Mouse (Mus musculus) stomach, postnatal 0 days (tissue): ENCODE results near the gene Plppr3. TPM values are rescaled to one million over a fixed set of nuclear protein-coding genes. Genes with fewer than 3 reads are reported as not detected.

Experiments used
- ATAC-seq: fragments of 200-750 bp; cut with Nextera tagmentation; 2 replicates; pipeline ENCODE4 v1.8.0; 2017; ENCODE audit not compliant: low FRiP score, low TSS enrichment
- DNase-seq: peaks from one replicate; pipeline ENCODE4 v3.0.0-alpha.2; 2016; ENCODE audit warnings: low spot score
- H3K27ac ChIP-seq: fragments of 300-500 bp; sonication (generic); replicated peaks from 2 replicates; pipeline ENCODE4 v1.5.1; 2014; ENCODE audit warnings: mild to moderate bottlenecking, control low read depth
- H3K27me3 ChIP-seq: fragments of 300-500 bp; sonication (generic); 2 replicates; pipeline ENCODE4 v1.6.1; 2014; ENCODE audit warnings: low read length; ENCODE audit not compliant: control insufficient read depth, insufficient read depth
- H3K36me3 ChIP-seq: fragments of 300-500 bp; sonication (generic); 2 replicates; pipeline ENCODE4 v1.6.1; 2014; ENCODE audit warnings: low read length, mixed read lengths; ENCODE audit not compliant: control insufficient read depth, insufficient read depth
- H3K4me1 ChIP-seq: fragments of 300-500 bp; sonication (generic); replicated peaks from 2 replicates; pipeline ENCODE4 v1.6.1; 2014; ENCODE audit warnings: antibody characterized with exemption; ENCODE audit not compliant: control insufficient read depth, insufficient read depth
- H3K4me2 ChIP-seq: fragments of 300-500 bp; sonication (generic); replicated peaks from 2 replicates; pipeline ENCODE4 v1.6.1; 2014; ENCODE audit warnings: low read depth, mild to moderate bottlenecking, control low read depth, moderate library complexity
- H3K4me3 ChIP-seq: fragments of 300-500 bp; sonication (generic); 2 replicates; pipeline ENCODE4 v1.5.1; 2014; ENCODE audit warnings: low read depth, low read length, control low read depth
- H3K9ac ChIP-seq: fragments of 300-500 bp; sonication (generic); 2 replicates; pipeline ENCODE4 v1.6.1; 2014; ENCODE audit warnings: mild to moderate bottlenecking, low read length, control low read depth, mixed read lengths
- H3K9me3 ChIP-seq: fragments of 300-500 bp; sonication (generic); 2 replicates; pipeline ENCODE4 v1.6.1; 2016; ENCODE audit warnings: low read length; ENCODE audit not compliant: control insufficient read depth
- CTCF ChIP-seq: IDR thresholded peaks from 2 replicates; pipeline ENCODE4 v1.5.1; 2016; ENCODE audit warnings: antibody characterized with exemption, low read depth, mild to moderate bottlenecking, moderate library complexity
- EP300 ChIP-seq: optimal IDR thresholded peaks from 2 replicates; pipeline ENCODE3; 2016; ENCODE audit warnings: antibody characterized with exemption
- WGBS: fragments of 180-500 bp; shearing (Covaris S2); extraction: QIAGEN DNeasy Blood & Tissue Kit; methylation state at CpG from one replicate; pipeline ENCODE4 v1.1.7; 2014; 5-methylcytosine and 5-hydroxymethylcytosine counted together
- polyA plus RNA-seq: library from polyadenylated mRNA; unstranded; fragments of >200 nt; fragmentation: Nextera tagmentation; extraction: Ambion mirVana; gene quantifications from 2 replicates; pipeline ENCODE4 v1.2.1, GENCODE M21; 2015

Plppr3 gene
- polyA plus RNA-seq, 1 experiment from 2014 or later, result 5.5 TPM

- peaks cover 2% of the 10 kb centered on the region; the same call in 1 of the 2 replicates for H3K27me3 ChIP-seq
- H3K36me3 ChIP-seq, result no peaks in the 10 kb centered on the region
- ATAC-seq, result no peak
- H3K4me3 ChIP-seq, result peak overlapping the region; percentile 15; the same call in 1 of the 2 replicates
- no peak for DNase-seq
- H3K9ac ChIP-seq, result no peak overlapping the region
- no peak for TF ChIP-seq EP300
- no peak for TF ChIP-seq CTCF
- H3K4me2 ChIP-seq, result peak overlapping the region; percentile 44
- WGBS, result 18% methylated on average over 33 of the region's 35 CpGs
- no peak overlapping the region for H3K27ac ChIP-seq
- peaks cover 3% of the 10 kb centered on the region; the same call in 1 of the 2 replicates for H3K4me1 ChIP-seq
- no peaks in the 10 kb centered on the region for H3K9me3 ChIP-seq
Measured at GRCm38 (mm10) chr10:79918231-79919078, 44.0 kb upstream of the Plppr3 start.

- Histone ChIP-seq H3K27me3 (peaks cover 2% of the 10 kb centered on the region; the same call in 1 of the 2 replicates), H3K4me2 (peak overlapping the region; percentile 88), H3K27ac (no peak overlapping the region), H3K4me1 (peaks cover 3% of the 10 kb centered on the region; the same call in 1 of the 2 replicates), H3K9ac (no peak overlapping the region), H3K4me3 (0 out of 2 replicates have a peak overlapping the region, but pooled peaks have one; percentile 79), H3K9me3 (no peaks in the 10 kb centered on the region), H3K36me3 (no peaks in the 10 kb centered on the region)
- DNase-seq, result no peak
- TF ChIP-seq CTCF, result no peak
- TF ChIP-seq EP300, result no peak
- 74% methylated on average over 5 of the region's 5 CpGs for WGBS
- no peak for ATAC-seq
Measured at GRCm38 (mm10) chr10:79917532-79918100, 43.2 kb upstream of the Plppr3 start.

GRCm38 (mm10) chr10:79916808-79917531, 42.5 kb upstream of the Plppr3 start, which contains the start of gene Kiss1r:
Kiss1r (plus strand) TSS chr10:79916971.
- Histone ChIP-seq H3K36me3 (peaks cover under 1% of the 10 kb centered on the region; the same call in 1 of the 2 replicates), H3K27me3 (peaks cover 2% of the 10 kb centered on the region; the same call in 1 of the 2 replicates), H3K9ac (peak within 1 kb of the TSS; percentile 97), H3K4me2 (peak within 1 kb of the TSS; percentile 88), H3K27ac (peak within 1 kb of the TSS; percentile 89), H3K4me1 (peaks cover 3% of the 10 kb centered on the region; the same call in 1 of the 2 replicates), H3K9me3 (no peaks in the 10 kb centered on the region), H3K4me3 (peak within 1 kb of the TSS; percentile 79)
- DNase-seq, result peak; percentile 91
- TF ChIP-seq EP300 (no peak), CTCF (no peak)
- WGBS, result 2% methylated on average over 42 of the region's 42 CpGs
- peak; percentile 72 for ATAC-seq

- H3K27ac ChIP-seq, result peak overlapping the region; percentile 89
- no peaks in the 10 kb centered on the region; the same call in 1 of the 2 replicates for H3K27me3 ChIP-seq
- H3K4me2 ChIP-seq, result peak overlapping the region; percentile 88
- peak overlapping the region; percentile 97 for H3K9ac ChIP-seq
- ATAC-seq (no peak), DNase-seq (no peak)
- H3K36me3 ChIP-seq, result peaks cover 6% of the 10 kb centered on the region
- no peaks in the 10 kb centered on the region for H3K9me3 ChIP-seq
- TF ChIP-seq CTCF, result no peak
- no peak for TF ChIP-seq EP300
- H3K4me3 ChIP-seq, result peak overlapping the region; percentile 79
- H3K4me1 ChIP-seq, result peaks cover 3% of the 10 kb centered on the region; the same call in 1 of the 2 replicates
- WGBS, result 6% methylated on average over 8 of the region's 8 CpGs
Measured at GRCm38 (mm10) chr10:79916081-79916480, 41.6 kb upstream of the Plppr3 start.

DNA sequence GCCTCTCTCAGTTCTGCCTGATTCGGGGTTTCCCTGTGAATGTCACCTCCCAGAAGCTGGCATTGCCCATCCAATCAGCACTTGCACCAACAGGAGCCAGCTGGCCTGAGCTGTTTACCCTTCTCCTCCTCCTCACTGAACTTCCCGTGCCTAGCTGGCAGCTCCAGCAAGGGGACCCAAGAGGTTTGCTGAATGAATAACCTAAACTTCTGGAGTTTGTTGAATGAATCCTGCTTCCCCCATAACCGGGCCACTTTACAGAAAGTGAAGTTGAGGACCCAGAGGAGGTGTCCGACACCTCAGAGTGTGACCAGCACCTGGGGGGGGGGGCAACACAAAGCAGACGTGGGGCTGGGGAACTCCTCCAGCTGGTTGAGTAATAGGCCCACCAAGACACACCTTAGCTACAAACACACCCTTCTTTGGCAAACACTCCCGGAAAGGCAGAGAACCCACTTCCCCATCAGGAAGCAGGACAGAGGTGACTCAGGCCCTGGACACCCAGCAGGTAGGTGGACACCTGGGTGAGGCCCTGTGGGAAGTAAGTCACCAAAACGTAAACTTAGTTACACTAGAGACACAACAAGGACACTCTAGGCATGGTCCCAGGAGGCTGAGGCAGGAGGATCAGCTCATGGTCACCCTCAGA, 40.6 kb upstream of the Plppr3 start:
- TF ChIP-seq EP300 (no peak), CTCF (no peak)
- DNase-seq (peak; percentile 83), ATAC-seq (peak; percentile 75)
- peaks cover 3% of the 10 kb centered on the region; the same call in 1 of the 2 replicates for H3K4me1 ChIP-seq
- H3K27ac ChIP-seq, result peak overlapping the region; percentile 89
- peak overlapping the region; percentile 97 for H3K9ac ChIP-seq
- H3K9me3 ChIP-seq, result no peaks in the 10 kb centered on the region
- peaks cover 9% of the 10 kb centered on the region for H3K36me3 ChIP-seq
- 46% methylated on average over 7 of the region's 7 CpGs for WGBS
- H3K27me3 ChIP-seq, result no peaks in the 10 kb centered on the region
- H3K4me2 ChIP-seq, result peak overlapping the region; percentile 88
- peak overlapping the region; percentile 8; the same call in 1 of the 2 replicates for H3K4me3 ChIP-seq
